In genomic region chr4:123565291-123565861, GRCm38 (mm10) we compare ENCODE assay signal across 10 mouse cellular contexts.
DNase-seq lines count a peak whose midpoint lies in the region; ATAC-seq and TF ChIP-seq lines count a peak whose summit lies in the region.
"Had no signal": no experiment of that assay in that cellular context is flagged by ENCODE, and none has a peak within 500 bp of the region (broad histone marks: within the 10 kb centered on the region; RNA-seq: fewer than 3 reads in every experiment).

No protein-coding gene starts in this region.

- TF ChIP-seq CTCF in kidney, adult 2 months (conservative IDR thresholded peaks at IDR 0.05; ENCODE audit: insufficient read depth, insufficient read length, low read depth, low read length) = no peak

- H3K27me3 ChIP-seq in kidney, embryonic 15.5 days = no peaks in the 10 kb centered on the region
- no peaks in the 10 kb centered on the region for H3K27me3 ChIP-seq in kidney, embryonic 16.5 days (ENCODE audit: insufficient read depth, low read length)
- H3K27me3 ChIP-seq in heart, embryonic 14.5 days (ENCODE audit: control insufficient read depth, insufficient read depth, low read length) = no peaks in the 10 kb centered on the region
- no peaks in the 10 kb centered on the region for H3K27me3 ChIP-seq in kidney, adult 2 months (replicated peaks; ENCODE audit: control insufficient read depth, insufficient read depth, low read length)
- H3K27me3 ChIP-seq: limb, embryonic 12.5 days had no signal

- H3K4me3 ChIP-seq in kidney, embryonic 15.5 days (replicated peaks) = no peak overlapping the region
- no peak overlapping the region for H3K4me3 ChIP-seq in kidney, embryonic 16.5 days (ENCODE audit: low read length)
- H3K4me3 ChIP-seq in heart, embryonic 14.5 days (ENCODE audit: control insufficient read depth in 1 of 2, insufficient read depth in 1 of 2, low read depth in 1 of 2, low read length in 2 of 2) = peak overlapping the region; percentile 41
- H3K4me3 ChIP-seq in kidney, adult 2 months (ENCODE audit: insufficient read depth, low read depth, low read length) = no peak overlapping the region
- H3K4me3 ChIP-seq: erythroblast, embryonic 14.5 days; limb, embryonic 12.5 days had no signal

- peak; percentile 86 for DNase-seq in Muller cell, postnatal 12 days (ENCODE audit: inconsistent ontology term)
- DNase-seq in left cerebral cortex, adult 11 months (ENCODE audit: low spot score) = no peak
- no peak for DNase-seq in cerebellum, adult 9-11 months
- DNase-seq in kidney, adult 2 months = no peak

- no peak overlapping the region for H3K9ac ChIP-seq in kidney, embryonic 15.5 days
- H3K9ac ChIP-seq in kidney, embryonic 16.5 days (replicated peaks; ENCODE audit: low read length) = no peak overlapping the region
- peak overlapping the region; percentile 70 for H3K9ac ChIP-seq in heart, embryonic 14.5 days (ENCODE audit: low read length)
- H3K9ac ChIP-seq: limb, embryonic 12.5 days had no signal

- no peak for ATAC-seq in kidney, embryonic 15.5 days (replicated peaks; ENCODE audit: low FRiP score)
- no peak for ATAC-seq in kidney, embryonic 16.5 days (ENCODE audit: low FRiP score, low TSS enrichment)
- ATAC-seq in heart, embryonic 14.5 days (ENCODE audit: insufficient number of reproducible peaks, insufficient read depth, low FRiP score, low read depth) = peak; percentile 65
- peak; percentile 88 for ATAC-seq in megakaryocyte-erythroid progenitor cell, adult 5-6 weeks (replicated peaks; ENCODE audit: low FRiP score, low TSS enrichment, poor library complexity, severe bottlenecking)

- no peaks in the 10 kb centered on the region for H3K9me3 ChIP-seq in kidney, embryonic 15.5 days (replicated peaks)
- H3K9me3 ChIP-seq in kidney, embryonic 16.5 days (ENCODE audit: low read length) = no peaks in the 10 kb centered on the region
- H3K9me3 ChIP-seq in heart, embryonic 14.5 days (ENCODE audit: control insufficient read depth, low read length) = no peaks in the 10 kb centered on the region
- H3K9me3 ChIP-seq: limb, embryonic 12.5 days had no signal

- no peak overlapping the region for H3K4me2 ChIP-seq in kidney, embryonic 15.5 days
- H3K4me2 ChIP-seq in kidney, embryonic 16.5 days (replicated peaks; ENCODE audit: low read depth, low read length) = no peak overlapping the region
- H3K4me2 ChIP-seq in heart, embryonic 14.5 days (ENCODE audit: low read length) = peak overlapping the region; percentile 70
- H3K4me2 ChIP-seq: limb, embryonic 12.5 days had no signal

- H3K27ac ChIP-seq in kidney, embryonic 15.5 days = peak overlapping the region; percentile 37; the same call in 1 of the 2 replicates
- no peak overlapping the region for H3K27ac ChIP-seq in kidney, embryonic 16.5 days (ENCODE audit: low read length)
- H3K27ac ChIP-seq in heart, embryonic 14.5 days (replicated peaks in 1 of 2; ENCODE audit: control insufficient read depth in 1 of 2, insufficient read depth in 1 of 2, low read depth in 2 of 2, low read length in 2 of 2) = peak overlapping the region; percentile 96 to 98
- no peak overlapping the region for H3K27ac ChIP-seq in kidney, adult 2 months (ENCODE audit: insufficient read depth, low read depth, low read length)
- H3K27ac ChIP-seq: limb, embryonic 12.5 days had no signal

- TF ChIP-seq POLR2A in kidney, adult 2 months (IDR thresholded peaks at IDR 0.05; ENCODE audit: low read depth, low read length) = no peak

- peaks cover 26% of the 10 kb centered on the region for H3K4me1 ChIP-seq in kidney, embryonic 15.5 days
- peaks cover 22% of the 10 kb centered on the region for H3K4me1 ChIP-seq in kidney, embryonic 16.5 days (ENCODE audit: insufficient read depth, low read length)
- H3K4me1 ChIP-seq in heart, embryonic 14.5 days (ENCODE audit: control insufficient read depth in 2 of 2, insufficient read depth in 2 of 2, low read length in 2 of 2) = peaks cover 17 to 54% of the 10 kb centered on the region in 2 experiments
- H3K4me1 ChIP-seq in kidney, adult 2 months (ENCODE audit: control insufficient read depth, insufficient read depth, low read length) = peaks cover 30% of the 10 kb centered on the region

- 50% methylated on average over 7 of the region's 7 CpGs for WGBS in kidney, embryonic 15.5 days
- 51% methylated on average over 7 of the region's 7 CpGs for WGBS in kidney, embryonic 16.5 days
- WGBS in heart, embryonic 14.5 days = 3% methylated on average over 7 of the region's 7 CpGs
- 56% methylated on average over 7 of the region's 7 CpGs for WGBS in kidney, adult 2 months

- H3K36me3 ChIP-seq in kidney, embryonic 15.5 days = no peaks in the 10 kb centered on the region
- H3K36me3 ChIP-seq in kidney, embryonic 16.5 days (ENCODE audit: insufficient read depth, low read length) = no peaks in the 10 kb centered on the region
- H3K36me3 ChIP-seq in heart, embryonic 14.5 days (ENCODE audit: control insufficient read depth, insufficient read depth, low read length) = no peaks in the 10 kb centered on the region
- no peaks in the 10 kb centered on the region for H3K36me3 ChIP-seq in kidney, adult 2 months (ENCODE audit: control insufficient read depth, insufficient read depth, low read length)
- H3K36me3 ChIP-seq: limb, embryonic 12.5 days had no signal

Comparison
In these comparisons a context has a peak if more than half of its experiments do, and no peak if none do; other contexts are left out.
1. H3K27ac ChIP-seq: peak in kidney, embryonic 15.5 days (single experiment) and heart, embryonic 14.5 days (2 of 2); none in kidney, embryonic 16.5 days (single experiment) and kidney, adult 2 months (single experiment).
2. ATAC-seq: peak in heart, embryonic 14.5 days (single experiment) and megakaryocyte-erythroid progenitor cell, adult 5-6 weeks (single experiment); none in kidney, embryonic 15.5 days (single experiment) and kidney, embryonic 16.5 days (single experiment).
3. H3K4me3 ChIP-seq: peak in heart, embryonic 14.5 days (2 of 2); none in kidney, embryonic 15.5 days (single experiment), kidney, embryonic 16.5 days (single experiment) and kidney, adult 2 months (single experiment).